Comparison of ENCODE assay signal across 1 mouse cellular context in the genomic region with DNA sequence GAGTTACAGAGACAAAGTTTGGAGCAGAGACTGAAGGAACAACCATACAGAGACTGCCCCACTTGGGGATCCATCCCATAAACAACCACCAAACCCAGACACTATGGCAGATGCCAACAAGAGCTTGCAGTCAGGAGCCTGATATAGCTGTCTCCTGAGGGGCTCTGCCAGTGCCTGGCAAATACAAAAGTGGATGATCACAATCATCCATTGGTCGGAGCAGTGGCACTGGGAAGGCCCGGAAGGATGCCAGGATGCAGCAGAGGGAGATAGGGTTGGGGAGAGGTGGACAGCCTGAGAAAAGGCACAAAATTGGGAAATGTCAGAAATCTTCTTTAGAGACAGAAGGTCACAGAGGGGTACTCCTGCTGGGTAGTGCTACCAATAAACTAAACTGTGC. TPM values are rescaled to one million over a fixed set of nuclear protein-coding genes. Genes with fewer than 3 reads are reported as not detected.
"Had no signal": no experiment of that assay in that cellular context is flagged by ENCODE, and none has a peak within 500 bp of the region (broad histone marks: within the 10 kb centered on the region; RNA-seq: fewer than 3 reads in every experiment).

No protein-coding gene starts in this region.

RNA-seq across cellular contexts. Expression of a gene that starts 40.2 kb away (rescaled TPM):
- total RNA-seq: neutrophil, adult 5-6 weeks had no signal
